Mouse (Mus musculus) thymus, postnatal 36 days (tissue): ENCODE measurements at regions not wholly inside any gene's neighbourhood (a gene's known extent, or its start where the extent isn't known, plus 50 kb on each side); places are given as distances from the start of the nearest gene placed in this dataset.

Experiments
- DNase-seq, 2 experiments: peaks; one replicate each; pipeline ENCODE4 v3.0.0; 2022; ENCODE audit warnings: mixed read lengths in 2 of 2

- no peak for DNase-seq
Measured at GRCm38 (mm10) chr15:63364473-63364872, 480.5 kb downstream of the Gsdmc2 start.

- no peak for DNase-seq
Measured at GRCm38 (mm10) chr15:63360402-63360801, 484.6 kb downstream of the Gsdmc2 start.

GRCm38 (mm10) chr15:63341730-63342129 is 503.2 kb downstream of the Gsdmc2 start:
- no peak for DNase-seq

- peak; percentile 22 to 50 for DNase-seq
Measured at GRCm38 (mm10) chr15:63340322-63341060, 504.5 kb downstream of the Gsdmc2 start.

- DNase-seq = no peak
Measured at GRCm38 (mm10) chr15:63319666-63320065, 525.3 kb downstream of the Gsdmc2 start.

- DNase-seq = no peak
Measured at GRCm38 (mm10) chr15:63310426-63310825, 534.6 kb downstream of the Gsdmc2 start.

- no peak for DNase-seq
Measured at GRCm38 (mm10) chr15:63299311-63299710, 545.7 kb downstream of the Gsdmc2 start.

- no peak for DNase-seq
Measured at GRCm38 (mm10) chr15:63288534-63288933, 556.4 kb downstream of the Gsdmc2 start.

- DNase-seq = no peak
Measured at GRCm38 (mm10) chr15:63286026-63286425, 559.0 kb downstream of the Gsdmc2 start.

- DNase-seq = no peak
Measured at GRCm38 (mm10) chr15:63270381-63270780, 574.6 kb downstream of the Gsdmc2 start.

- no peak for DNase-seq
Measured at GRCm38 (mm10) chr15:63265845-63266244, 579.1 kb downstream of the Gsdmc2 start.

GRCm38 (mm10) chr15:63255736-63256135 is 589.2 kb downstream of the Gsdmc2 start:
- peak in 1 of 2 experiments; percentile 40 for DNase-seq

- no peak for DNase-seq
Measured at GRCm38 (mm10) chr15:63252781-63253340, 592.1 kb downstream of the Gsdmc2 start.

GRCm38 (mm10) chr15:63238601-63239000 is 606.4 kb downstream of the Gsdmc2 start:
- no peak for DNase-seq

- DNase-seq = no peak
Measured at GRCm38 (mm10) chr15:63218393-63219060, 626.5 kb downstream of the Gsdmc2 start.

- DNase-seq = no peak
Measured at GRCm38 (mm10) chr15:63205150-63205549, 639.8 kb downstream of the Gsdmc2 start.

GRCm38 (mm10) chr15:63195031-63195430 is 649.9 kb downstream of the Gsdmc2 start:
- no peak for DNase-seq

- DNase-seq = no peak
Measured at GRCm38 (mm10) chr15:63194492-63194797, 650.5 kb downstream of the Gsdmc2 start.

- no peak for DNase-seq
Measured at GRCm38 (mm10) chr15:63193617-63194491, 651.1 kb downstream of the Gsdmc2 start.

- DNase-seq = no peak
Measured at GRCm38 (mm10) chr15:63191731-63192130, 653.2 kb downstream of the Gsdmc2 start.

GRCm38 (mm10) chr15:63190086-63190485 is 654.9 kb downstream of the Gsdmc2 start:
- no peak for DNase-seq

- DNase-seq = no peak
Measured at GRCm38 (mm10) chr15:63171003-63171402, 674.0 kb downstream of the Gsdmc2 start.

GRCm38 (mm10) chr15:63170171-63170570 is 674.8 kb downstream of the Gsdmc2 start:
- DNase-seq = no peak
